Mouse (Mus musculus): ENCODE data around the gene Mta1.
A peak's percentile ranks its signal among the peaks of the same experiment; 100 is the strongest.

Mta1 gene

DNA sequence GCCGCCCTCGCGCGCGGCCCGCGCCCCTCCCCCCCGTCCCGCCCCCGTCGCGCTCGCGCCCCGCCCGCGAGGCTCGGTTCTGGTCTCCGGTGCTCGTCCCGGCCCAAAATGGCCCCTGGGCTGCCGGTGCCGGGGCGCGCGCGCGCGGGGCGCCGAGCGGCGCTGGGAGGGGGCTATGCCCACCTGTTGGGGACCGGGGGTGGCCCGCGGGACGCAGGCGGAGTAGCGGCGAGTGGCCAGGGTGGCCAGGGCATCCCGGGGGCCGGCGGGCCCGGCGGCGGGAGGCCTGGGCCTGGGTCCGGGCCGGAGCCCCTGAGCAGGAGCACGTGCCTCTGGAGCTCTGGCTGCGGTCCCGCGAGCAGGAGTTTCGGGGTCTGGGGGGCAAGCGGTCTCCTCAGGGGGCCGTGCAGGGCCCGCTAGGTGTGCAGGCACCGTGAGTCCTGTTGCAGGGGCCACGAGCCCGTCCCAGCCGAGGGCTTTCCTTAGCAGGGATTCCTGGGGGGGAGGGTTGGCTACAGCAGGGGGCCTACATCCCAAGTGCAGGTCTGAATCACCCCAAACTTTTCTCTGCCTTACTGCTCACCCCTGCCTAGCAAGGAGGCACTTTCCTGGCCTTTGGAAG lies 563 bp downstream of the Mta1 start:
- peak; percentile 76 for DNase-seq

DNA sequence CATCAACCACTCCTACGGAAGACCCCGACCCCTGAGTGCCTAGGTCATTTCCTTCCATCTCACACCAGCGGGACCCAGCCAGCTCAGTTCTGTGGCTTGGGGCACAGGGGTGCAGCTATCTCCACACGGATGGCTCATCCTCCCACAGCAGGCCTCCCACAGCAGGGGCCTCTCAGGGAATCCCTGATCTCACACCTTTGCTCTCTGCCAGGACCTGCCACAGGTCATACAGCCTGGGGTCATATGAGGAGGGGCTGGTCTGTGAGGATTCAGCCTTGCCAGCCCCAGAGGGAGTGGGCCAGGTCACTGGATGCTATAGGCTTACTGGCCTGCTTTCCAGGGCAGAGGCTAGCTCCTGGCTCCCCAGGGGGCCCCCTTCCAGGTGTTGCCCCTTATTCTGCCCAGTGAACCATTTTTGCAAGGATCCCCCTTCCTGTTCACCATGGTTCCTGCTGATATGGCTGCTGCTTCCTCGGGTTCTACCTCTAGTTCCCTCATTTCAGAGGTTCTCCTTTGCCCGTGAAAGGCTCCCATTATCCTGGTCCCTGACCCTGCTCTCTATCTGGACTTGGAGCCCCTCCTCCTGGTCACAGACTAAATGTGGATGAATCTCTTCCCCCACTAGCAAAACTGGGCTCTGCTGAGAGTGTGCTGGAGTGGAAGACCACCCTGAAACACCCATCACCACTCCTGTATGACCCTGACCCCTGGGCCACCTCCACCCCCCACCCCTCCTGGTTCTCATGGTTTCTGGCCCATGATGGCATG lies 1.6 kb downstream of the Mta1 start:
- peak; percentile 64 for DNase-seq

DNA sequence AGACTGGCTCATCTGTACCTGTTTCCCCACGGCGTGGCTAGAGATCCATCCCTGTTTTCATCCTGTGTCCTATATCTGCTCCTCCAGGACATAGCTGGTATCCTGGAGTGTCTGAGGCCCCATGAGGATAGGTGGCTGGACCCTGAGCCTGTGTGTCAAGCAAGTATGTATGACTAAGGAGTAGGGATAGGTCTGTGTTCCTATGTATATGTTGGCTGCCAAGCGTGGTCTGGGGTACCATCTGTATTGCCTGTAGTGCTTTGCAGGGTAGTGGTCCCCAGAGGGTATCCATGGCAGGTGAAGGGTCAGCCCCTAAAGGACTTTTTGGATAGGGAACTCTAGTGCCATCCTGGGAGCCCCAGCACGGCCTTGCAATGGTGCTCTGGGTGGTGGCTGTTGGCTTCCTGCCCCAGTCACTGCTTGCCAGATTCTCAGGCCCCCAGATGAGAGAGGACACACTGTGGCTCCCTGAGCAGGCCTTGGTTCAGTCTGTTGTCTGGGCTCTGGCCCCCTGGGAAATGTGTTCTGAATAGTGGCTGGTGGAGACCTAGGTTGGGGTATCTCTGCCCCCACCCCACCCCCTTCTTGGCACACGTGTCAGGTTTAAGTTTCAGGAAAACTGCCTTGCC lies 2.5 kb downstream of the Mta1 start:
- DNase-seq: peak; percentile 80

DNA sequence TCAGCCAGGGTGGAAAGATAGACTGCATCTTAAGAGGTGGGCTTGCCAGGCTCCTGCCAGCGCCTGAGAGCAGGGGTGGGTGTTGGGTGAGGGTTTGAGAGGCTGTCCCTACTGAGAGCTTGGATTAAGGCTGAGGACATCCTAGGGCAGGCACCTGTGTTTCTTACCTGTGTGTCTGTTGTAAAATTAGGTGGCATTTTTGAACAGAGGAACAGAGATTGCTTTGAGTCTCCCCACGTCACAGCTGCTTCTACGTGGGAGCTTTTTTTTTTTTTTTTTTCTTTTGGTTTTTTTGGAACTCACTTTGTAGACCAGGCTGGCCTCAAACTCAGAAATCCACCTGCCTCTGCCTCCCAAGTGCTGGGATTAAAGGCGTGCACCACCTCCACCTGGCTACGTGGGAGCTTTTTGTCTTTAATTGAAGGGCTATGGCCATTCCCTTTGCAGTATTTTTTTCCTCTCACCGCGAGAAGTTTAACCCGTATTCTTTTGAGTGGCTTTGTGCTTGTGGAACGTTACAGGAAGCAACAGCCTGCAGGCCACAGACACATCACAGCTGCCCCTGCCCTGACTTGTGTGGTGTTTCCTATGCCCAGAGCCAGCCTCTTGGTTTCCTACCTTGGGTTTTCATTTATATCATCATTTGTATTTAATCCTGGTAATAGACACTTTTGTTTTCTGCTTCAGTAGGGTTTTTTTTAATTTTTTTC lies 3.3 kb downstream of the Mta1 start:
- DNase-seq: no peak

DNA sequence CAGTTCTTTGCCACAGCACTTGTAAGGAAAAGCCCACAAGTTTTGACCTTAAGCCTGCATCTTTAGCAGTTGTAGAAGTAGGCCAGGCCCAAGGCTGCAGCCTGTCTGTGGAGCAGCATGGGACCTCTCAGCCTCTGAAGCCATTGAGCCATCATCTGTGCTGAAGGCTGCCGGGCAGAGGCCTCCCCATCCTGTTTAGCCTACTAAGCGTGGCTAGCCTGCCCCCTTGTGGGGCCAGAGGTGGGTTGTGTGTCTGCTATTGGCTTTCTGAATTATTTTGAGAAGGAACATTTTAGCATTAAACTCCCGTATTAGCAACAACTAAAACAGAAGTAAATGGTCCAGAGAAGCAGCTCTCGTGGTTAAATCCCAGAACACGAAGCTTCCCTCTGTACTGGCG lies 4.4 kb downstream of the Mta1 start:
- DNase-seq: peak; percentile 71

DNA sequence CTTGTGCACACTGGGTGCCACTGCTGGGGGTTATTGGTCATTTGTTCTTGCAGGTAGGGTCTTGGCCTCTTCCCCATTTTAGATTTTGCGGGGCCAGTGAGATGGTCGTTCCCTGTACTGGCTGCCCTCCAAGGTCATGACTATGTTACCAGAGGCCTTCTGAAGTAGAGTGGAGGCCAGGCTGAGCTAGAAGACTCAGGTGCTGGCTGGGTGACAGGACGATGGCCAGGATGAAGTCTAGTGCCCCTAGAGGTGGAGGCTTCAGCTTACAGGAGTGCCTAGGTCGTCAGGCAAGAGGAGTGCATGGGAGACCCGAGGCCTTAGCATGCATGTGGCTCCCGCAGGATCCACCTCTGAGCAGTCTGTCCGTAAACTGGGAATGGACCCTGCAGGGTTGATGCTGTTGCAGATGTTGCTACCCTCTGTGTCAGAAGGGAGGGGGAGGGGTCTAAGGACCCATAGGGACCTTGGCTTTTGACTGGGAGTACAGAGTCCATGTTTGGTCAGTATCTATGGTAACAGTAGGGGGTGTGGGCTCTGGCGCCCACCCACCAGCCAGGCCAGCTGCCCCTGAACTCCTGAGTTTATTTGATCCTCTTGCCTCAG lies 5.9 kb downstream of the Mta1 start:
- DNase-seq: peak; percentile 56

DNA sequence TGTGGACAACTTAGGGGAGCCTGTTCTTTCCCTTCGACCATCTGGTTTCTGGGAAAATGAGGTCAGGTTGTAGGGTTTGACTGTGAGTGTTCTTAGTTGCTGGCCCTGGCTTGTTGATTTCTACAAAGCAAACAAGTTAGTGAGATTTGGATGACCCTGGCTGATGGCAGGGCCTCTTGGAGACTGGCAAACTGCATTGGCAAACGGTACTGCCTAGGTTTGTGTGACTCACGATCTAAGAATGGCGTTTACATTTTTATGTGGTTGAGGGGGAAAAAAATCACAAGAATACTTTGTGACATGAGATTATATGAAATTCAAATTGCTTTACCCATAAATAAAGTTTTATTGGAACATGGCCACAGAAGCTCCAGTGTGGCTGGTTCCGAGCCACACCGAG lies 8.3 kb downstream of the Mta1 start:
- no peak for DNase-seq

DNA sequence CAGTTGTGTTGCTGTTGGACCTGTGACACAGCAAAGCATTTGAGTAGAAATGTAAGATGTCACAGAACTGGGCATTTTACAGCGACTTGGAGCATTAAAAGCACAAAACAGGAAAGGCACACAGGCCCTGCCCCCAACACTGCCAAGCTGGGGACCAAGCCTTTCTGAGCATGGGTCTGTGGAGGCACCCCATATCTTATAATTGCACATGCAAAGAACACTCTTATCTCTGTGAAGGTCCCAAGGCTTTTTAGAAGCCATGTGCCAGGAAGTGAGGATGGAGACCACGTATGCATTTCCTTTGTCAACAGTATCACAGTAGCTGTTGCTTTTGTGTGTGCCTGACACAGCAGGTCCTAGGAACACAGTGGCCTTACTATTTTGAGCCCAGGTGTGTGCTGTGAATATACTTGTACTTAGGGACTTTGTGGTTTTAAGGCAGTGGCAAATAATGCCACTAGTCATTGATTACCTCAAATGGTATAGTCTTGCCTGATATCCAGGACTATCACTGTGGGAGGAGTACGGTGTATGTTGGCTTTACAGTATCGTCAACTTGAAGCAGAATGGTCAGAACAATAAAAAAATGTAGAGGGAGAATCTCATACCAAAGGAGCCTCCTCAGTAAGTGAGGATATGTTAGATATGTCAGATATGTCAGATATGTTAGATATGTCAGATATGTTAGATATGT lies 9.5 kb downstream of the Mta1 start:
- DNase-seq: no peak

DNA sequence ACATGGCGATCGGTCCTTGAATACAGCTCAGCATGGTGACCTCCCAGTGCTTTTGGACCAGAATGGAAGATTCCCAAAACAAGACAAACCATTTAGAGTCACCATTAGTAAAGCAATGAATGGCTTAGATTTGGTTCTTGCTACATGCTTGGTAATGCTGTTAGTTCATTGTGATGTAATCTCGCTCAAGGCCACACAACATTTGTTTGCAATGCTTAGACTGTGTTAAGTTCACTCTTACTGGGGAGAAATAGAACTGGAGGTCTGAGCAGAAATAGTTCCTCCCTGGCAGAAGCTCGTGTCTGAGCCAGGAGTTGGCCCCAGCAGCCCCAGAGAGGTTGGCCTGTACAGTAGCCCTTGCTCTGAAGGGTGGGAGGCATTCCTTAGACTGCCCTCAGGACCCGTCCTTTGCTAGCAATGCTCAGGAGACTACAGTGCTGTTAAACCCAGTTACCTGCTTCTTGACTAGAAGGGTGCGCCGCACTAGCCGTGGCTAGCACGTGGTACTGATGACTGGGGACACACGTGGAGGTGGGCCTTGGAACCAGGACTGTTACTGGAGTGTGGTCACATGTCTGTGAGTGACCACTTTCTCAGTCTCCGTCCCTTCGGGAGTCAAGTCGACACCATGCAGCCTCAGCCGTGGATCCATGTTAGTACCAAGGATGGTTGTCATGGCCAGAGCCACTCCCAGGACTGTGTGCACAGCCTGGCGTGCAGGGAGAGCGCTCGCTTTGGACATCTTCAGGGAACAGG lies 10.6 kb downstream of the Mta1 start:
- DNase-seq: no peak

DNA sequence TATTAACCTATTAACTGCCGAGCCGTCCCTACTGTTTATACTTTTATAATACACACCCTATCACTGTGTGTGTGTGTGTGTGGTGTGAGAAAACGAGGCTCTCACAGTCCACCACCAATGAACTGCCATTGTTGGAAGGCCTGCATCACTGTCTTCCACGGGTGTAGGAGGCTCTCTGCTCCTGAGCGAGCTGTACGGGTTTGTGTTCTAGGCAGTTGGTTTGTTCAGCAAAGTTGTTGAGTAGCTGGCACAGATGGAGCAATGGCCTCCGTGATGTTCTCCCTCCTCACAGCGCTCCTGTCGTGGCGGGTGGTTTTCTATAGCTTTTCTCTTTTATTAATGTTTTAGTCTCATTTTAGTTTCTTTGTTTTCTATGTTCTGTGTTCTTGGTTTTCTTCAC lies 11.7 kb downstream of the Mta1 start:
- DNase-seq: no peak

DNA sequence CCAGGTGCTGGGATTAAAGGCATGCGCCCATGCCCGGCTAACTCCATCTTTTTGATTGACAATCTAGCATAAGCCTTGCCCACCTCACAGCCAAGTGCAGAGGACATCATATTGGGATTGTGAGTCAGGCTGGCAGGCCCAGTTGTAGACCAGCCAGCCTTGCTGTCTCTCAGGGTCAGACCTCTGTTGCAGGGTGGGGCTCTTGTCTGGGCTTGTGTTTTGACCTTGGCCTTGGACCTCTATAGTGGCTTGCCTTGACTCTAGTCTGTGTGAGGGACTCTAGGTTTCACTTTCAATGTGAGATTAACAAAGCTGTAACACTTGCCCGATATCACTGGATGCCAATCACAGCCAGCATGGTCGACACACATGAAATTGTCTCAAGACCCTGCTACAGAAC lies 16.1 kb downstream of the Mta1 start:
- DNase-seq: no peak

DNA sequence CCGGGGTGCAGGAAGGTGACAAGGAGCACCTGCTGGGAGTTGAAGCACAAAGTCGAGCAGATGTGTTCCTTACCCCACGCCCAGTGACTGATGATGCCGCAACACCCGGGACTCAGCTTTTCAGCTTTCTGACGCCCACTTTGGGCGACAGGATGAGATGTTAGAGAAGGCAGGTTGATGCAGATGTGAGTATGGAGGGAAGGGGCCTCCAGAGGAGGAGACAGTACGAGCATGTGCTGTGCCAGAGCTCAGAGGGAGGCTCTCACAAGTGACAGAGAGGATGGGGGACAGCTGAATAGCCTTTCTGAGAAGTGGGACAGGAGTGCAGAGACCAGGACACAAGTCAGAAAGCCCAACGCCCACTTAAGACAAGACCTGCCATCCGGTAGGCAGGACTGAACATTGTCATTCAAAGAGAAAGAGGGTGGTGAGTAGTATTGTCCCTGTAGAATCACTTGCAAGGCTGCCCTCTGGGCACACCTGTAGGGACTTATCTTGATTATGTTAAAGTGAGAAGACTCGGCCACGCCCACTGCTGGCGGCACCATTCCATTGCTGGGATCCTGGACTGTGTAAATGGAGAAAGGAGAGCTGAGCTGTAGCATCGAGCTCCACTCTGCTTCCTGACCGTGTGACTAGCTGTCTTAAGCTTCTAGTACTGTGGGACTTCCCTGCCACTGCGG lies 16.9 kb downstream of the Mta1 start:
- DNase-seq: no peak

DNA sequence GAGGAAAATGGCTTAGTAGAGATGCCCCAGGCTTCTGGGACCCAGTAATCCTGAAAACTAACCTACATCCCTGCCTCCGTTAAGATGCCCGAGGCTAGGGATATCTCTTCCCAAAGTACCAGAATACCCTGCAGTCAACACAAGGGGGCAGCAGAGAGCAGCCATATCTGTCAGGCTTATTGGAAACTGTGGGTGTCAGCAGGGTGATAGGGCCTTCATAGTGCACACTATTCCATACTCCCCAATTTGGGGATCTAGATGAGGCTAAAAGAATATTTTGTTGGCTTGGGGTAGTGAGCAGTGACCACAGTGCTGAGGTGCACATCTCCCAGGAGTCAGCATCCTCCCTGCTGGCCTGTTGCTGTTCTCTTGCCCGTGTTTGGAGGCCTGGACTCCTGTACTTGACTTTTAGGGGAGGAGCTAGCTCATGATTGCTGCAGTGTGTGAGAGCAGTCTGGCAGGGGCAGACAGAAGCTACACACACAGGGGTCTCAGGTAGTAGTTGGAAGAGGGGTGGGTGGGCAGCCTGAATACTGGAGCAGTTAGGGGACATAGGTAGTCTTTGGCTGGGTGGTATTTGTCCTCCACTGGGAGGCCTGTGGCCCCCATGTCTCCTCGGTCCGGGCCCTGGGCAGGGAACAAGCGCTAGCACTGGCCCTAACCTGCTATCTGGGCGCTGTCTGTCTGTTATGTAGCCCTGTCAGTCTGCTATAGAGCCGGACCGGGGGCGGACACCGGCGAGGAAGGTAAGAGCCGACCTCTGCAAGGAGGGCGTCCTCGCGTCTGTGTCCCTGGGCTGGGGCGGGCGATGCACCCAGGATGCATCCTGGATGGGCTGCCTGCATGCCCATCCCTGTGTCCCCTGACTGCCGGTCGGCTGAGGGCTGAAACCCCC lies 21.7 kb downstream of the Mta1 start:
- DNase-seq: peak; percentile 72

DNA sequence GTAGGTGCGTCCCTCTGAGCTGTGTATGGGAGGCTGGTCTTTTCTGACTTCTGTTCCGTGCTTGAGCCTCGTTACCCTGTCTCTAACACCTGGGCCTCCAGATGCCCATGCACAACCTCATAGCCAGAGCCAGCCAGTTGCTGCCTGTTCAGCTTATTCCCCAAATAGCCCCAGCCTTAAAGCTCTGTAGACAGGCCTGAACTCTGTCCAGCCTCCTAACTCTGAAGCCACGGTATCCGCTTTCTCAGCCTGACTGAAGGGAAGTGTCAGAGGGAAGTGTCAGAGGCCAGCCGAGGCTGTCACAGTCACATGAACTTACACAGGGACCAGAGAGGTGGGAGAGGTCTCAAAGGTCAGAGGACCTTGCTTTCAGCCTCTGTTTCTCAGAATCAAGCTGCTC lies 26.6 kb downstream of the Mta1 start:
- DNase-seq: no peak

DNA sequence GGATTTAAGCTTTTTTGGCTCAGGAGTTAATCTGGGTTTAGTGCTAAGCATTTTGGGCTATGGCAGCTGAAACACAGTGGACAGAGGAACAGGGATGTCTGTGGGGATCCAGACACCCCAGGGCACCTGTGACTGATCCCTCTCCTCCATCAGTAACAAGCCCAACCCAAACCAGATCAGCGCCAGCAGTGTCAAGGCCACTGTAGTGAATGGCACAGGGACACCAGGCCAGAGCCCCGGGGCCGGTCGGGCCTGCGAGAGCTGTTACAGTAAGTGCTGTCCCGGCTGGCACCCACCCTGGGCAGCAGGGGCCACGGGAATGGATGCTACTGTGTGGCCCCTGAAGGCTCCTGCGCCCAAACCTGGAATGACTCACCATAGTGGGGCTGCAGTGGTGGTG lies 32.7 kb downstream of the Mta1 start:
- no peak for DNase-seq

DNA sequence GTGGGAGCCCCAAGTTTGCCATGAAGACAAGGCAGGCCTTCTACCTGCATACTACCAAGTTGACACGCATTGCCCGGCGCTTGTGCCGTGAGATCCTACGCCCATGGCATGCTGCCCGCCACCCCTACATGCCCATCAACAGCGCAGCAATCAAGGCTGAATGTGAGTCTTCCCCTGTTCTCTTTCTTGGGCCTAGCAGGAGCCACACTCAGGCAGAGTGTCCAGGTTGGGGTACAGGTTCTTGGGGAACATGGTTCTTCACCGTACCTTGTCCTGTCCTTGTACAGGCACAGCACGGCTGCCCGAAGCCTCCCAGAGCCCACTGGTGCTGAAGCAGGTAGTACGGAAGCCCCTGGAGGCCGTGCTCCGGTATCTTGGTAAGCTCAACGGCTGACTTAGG lies 33.5 kb downstream of the Mta1 start:
- DNase-seq: no peak

DNA sequence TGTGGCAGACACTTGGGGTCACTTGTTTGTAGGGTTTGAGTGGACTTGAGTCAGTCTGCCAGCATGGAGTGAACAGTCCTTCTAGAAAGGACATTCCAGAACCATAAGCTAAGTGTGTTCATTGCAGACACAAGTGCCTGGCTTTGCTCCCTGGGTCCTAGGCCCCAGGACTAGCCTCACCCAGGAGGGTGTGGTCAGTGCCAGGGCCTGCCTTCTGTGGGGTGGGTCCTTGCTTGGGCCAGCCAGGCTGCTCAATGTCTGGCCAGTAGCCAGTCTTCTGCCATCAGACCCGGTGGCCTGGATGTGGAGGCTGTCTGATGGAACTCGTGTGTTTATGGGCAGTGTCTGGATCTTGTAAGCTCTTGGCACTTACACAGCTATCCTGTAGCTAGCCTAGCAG lies 34.5 kb downstream of the Mta1 start:
- peak; percentile 31 for DNase-seq

DNA sequence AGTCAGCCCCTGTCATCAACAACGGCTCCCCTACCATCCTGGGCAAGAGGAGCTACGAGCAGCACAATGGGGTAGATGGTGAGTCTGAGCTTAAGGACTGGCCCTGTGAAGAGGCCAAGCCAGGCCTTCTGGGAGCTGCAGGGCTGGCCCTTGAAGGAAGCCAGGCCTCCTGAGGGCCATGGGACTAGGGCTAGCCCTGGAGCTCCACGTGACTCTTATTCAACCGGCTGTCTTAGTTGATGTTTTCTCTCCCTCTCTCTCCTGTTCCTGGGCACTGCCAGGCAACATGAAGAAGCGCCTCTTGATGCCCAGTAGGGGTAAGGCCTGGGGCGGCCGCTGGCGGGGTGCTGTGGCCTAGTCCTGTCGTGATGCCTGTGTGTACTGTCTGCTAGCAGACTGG lies 35.2 kb downstream of the Mta1 start:
- no peak for DNase-seq

DNA sequence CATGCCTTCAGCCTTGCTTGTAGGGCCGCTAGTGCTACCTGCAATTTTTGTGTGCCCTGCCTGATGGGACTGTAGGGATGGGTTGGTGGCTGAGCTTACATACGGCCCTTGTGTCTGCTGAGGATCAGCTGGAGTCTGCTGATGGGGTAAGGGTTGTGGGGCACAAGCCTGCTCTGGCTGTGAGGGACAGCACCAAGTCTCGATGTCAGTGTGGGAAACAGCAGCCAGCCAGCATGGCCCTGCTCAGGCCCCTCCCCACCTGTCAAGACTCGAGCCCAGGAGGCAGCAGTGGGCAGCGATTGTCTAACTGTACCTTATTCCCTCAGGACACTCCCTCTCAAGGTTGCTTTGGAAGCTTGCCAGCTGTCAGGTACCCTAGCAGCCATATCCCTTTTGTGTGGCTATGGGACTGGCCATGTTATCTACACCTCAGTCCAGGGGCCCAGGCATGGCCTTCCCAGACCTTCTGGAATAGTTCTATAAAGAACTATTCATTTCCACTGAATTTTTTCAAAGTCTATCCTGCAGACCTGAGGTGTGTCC lies 35.9 kb downstream of the Mta1 start:
- no peak for DNase-seq

DNA sequence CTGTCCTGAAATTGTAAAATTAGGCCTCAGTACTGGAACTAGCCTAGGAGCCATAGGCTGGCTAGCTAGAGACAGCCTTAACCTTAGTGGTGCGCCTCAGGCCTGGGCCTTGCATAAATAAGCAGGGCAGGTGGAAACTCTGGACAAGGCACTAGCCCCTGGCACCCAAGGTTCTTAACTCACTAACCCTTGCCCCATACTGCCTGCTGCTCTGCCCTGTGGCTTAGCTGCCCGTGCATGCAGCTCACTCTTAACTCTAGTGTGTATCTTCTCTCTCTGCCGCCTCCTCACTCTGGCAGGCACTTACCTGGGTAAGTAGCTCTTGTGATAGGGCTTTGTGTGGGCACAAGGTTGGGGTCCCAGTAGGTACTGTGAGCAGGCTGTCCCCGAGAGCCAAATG lies 36.4 kb downstream of the Mta1 start:
- no peak for DNase-seq
